Mouse (Mus musculus): ENCODE results near the gene Anxa5.

The Anxa5 gene

GRCm38 (mm10) chr3:36446506-36446905, 29.2 kb downstream of the Anxa5 start:
- peak; percentile 12 for DNase-seq

GRCm38 (mm10) chr3:36446041-36446440, 29.7 kb downstream of the Anxa5 start:
- DNase-seq: no peak

GRCm38 (mm10) chr3:36442426-36442825, 33.3 kb downstream of the Anxa5 start:
- DNase-seq: peak; percentile 82

GRCm38 (mm10) chr3:36440280-36440679, 35.4 kb downstream of the Anxa5 start:
- DNase-seq: no peak

GRCm38 (mm10) chr3:36430360-36430759, 45.3 kb downstream of the Anxa5 start:
- no peak for DNase-seq

GRCm38 (mm10) chr3:36427386-36427785, 48.3 kb downstream of the Anxa5 start:
- no peak for DNase-seq

GRCm38 (mm10) chr3:36409456-36409855, 66.2 kb downstream of the Anxa5 start:
- no peak for DNase-seq

GRCm38 (mm10) chr3:36406967-36407366, 68.7 kb downstream of the Anxa5 start:
- no peak for DNase-seq

- peak; percentile 20 for DNase-seq
Measured at GRCm38 (mm10) chr3:36406340-36406739, 69.4 kb downstream of the Anxa5 start.

GRCm38 (mm10) chr3:36401900-36402299, 73.8 kb downstream of the Anxa5 start:
- DNase-seq: no peak

- peak; percentile 2 for DNase-seq
Measured at GRCm38 (mm10) chr3:36400657-36401056, 75.0 kb downstream of the Anxa5 start.

Measured in retina, postnatal 1 day (tissue).